Mouse (Mus musculus): ENCODE results near the gene Grm1. TPM values are rescaled to one million over a fixed set of nuclear protein-coding genes. Genes with fewer than 3 reads are reported as not detected.

Gene Grm1
- polyA plus RNA-seq, 2 experiments from 2014 or later: not detected

GRCm38 (mm10) chr10:10827308-10827707 is 254.8 kb downstream of the Grm1 start:
- no peak for ATAC-seq

GRCm38 (mm10) chr10:10818061-10818460 is 264.1 kb downstream of the Grm1 start:
- ATAC-seq: no peak

GRCm38 (mm10) chr10:10814631-10815216 is 267.4 kb downstream of the Grm1 start:
- ATAC-seq: no peak

GRCm38 (mm10) chr10:10812750-10813711 is 269.1 kb downstream of the Grm1 start:
- no peak for ATAC-seq

GRCm38 (mm10) chr10:10809777-10810176 is 272.4 kb downstream of the Grm1 start:
- no peak for ATAC-seq

- ATAC-seq: no peak
Observed at GRCm38 (mm10) chr10:10795321-10795720, 286.8 kb downstream of the Grm1 start.

GRCm38 (mm10) chr10:10790458-10790857 is 291.7 kb downstream of the Grm1 start:
- no peak for ATAC-seq

- ATAC-seq: no peak
Observed at GRCm38 (mm10) chr10:10789967-10790366, 292.2 kb downstream of the Grm1 start.

- ATAC-seq: no peak
Observed at GRCm38 (mm10) chr10:10787906-10788416, 294.2 kb downstream of the Grm1 start.

- no peak for ATAC-seq
Observed at GRCm38 (mm10) chr10:10785122-10785521, 297.0 kb downstream of the Grm1 start.

- ATAC-seq: no peak
Observed at GRCm38 (mm10) chr10:10774827-10775226, 307.3 kb downstream of the Grm1 start.

GRCm38 (mm10) chr10:10763015-10763414 is 319.1 kb downstream of the Grm1 start:
- ATAC-seq: no peak

- no peak for ATAC-seq
Observed at GRCm38 (mm10) chr10:10761274-10761673, 320.9 kb downstream of the Grm1 start.

GRCm38 (mm10) chr10:10760801-10761200 is 321.4 kb downstream of the Grm1 start:
- no peak for ATAC-seq

- ATAC-seq: no peak
Observed at GRCm38 (mm10) chr10:10751033-10751432, 331.1 kb downstream of the Grm1 start.

- no peak for ATAC-seq
Observed at GRCm38 (mm10) chr10:10744097-10744496, 338.1 kb downstream of the Grm1 start.

- ATAC-seq: no peak
Observed at GRCm38 (mm10) chr10:10742172-10742571, 340.0 kb downstream of the Grm1 start.

- ATAC-seq: no peak
Observed at GRCm38 (mm10) chr10:10741314-10741713, 340.8 kb downstream of the Grm1 start.

- no peak for ATAC-seq
Observed at GRCm38 (mm10) chr10:10740729-10741128, 341.4 kb downstream of the Grm1 start.

GRCm38 (mm10) chr10:10737041-10737681 is 345.0 kb downstream of the Grm1 start:
- ATAC-seq: no peak

- ATAC-seq: no peak
Observed at GRCm38 (mm10) chr10:10734561-10734960, 347.6 kb downstream of the Grm1 start.

- ATAC-seq: no peak
Observed at GRCm38 (mm10) chr10:10733092-10733491, 349.1 kb downstream of the Grm1 start.

GRCm38 (mm10) chr10:10726501-10726900 is 355.7 kb downstream of the Grm1 start:
- no peak for ATAC-seq
